Mouse (Mus musculus) heart, adult 2 months (tissue): ENCODE data around the gene Rfx2.

ENCODE experiments used
- CTCF ChIP-seq: fragments of 200-600 bp; IDR thresholded peaks from 2 replicates; pipeline ENCODE4 v1.8.1; 2022; ENCODE audit warnings: antibody characterized with exemption, mild to moderate bottlenecking, moderate library complexity
- EP300 ChIP-seq: fragments of 200-500 bp; IDR thresholded peaks from 2 replicates; pipeline ENCODE4 v1.6.1; 2011; ENCODE audit warnings: low read depth, low read length, control low read depth; ENCODE audit not compliant: insufficient read depth
- POLR2A ChIP-seq: fragments of 200-500 bp; IDR thresholded peaks from 2 replicates; pipeline ENCODE4 v1.6.1; 2011; ENCODE audit warnings: mild to moderate bottlenecking, low read depth, low read length, control low read depth; ENCODE audit not compliant: insufficient read depth

GRCm38 (mm10) chr17:56822380-56822779 is 8.4 kb downstream of the Rfx2 start:
- TF ChIP-seq CTCF, result no peak
- no peak for TF ChIP-seq POLR2A
- TF ChIP-seq EP300, result no peak
